Mouse (Mus musculus) testis, adult 2 months (tissue): ENCODE data around the gene Mgat5. TPM values are rescaled to one million over a fixed set of nuclear protein-coding genes. Genes with fewer than 3 reads are reported as not detected.

Source experiments
- H3K27ac ChIP-seq: fragments of 200-500 bp; 2 replicates; pipeline ENCODE4 v1.5.1; 2012; ENCODE audit warnings: low read depth, low read length; ENCODE audit not compliant: control insufficient read depth, insufficient read depth
- H3K27me3 ChIP-seq: fragments of 200-500 bp; 2 replicates; pipeline ENCODE4 v1.6.1; 2012; ENCODE audit warnings: mild to moderate bottlenecking, low read length, moderate library complexity; ENCODE audit not compliant: control insufficient read depth, insufficient read depth
- H3K36me3 ChIP-seq: fragments of 200-500 bp; 2 replicates; pipeline ENCODE4 v1.6.1; 2012; ENCODE audit warnings: mild to moderate bottlenecking, low read length; ENCODE audit not compliant: control insufficient read depth, insufficient read depth
- H3K4me1 ChIP-seq: fragments of 200-500 bp; 2 replicates; pipeline ENCODE4 v1.6.1; 2012; ENCODE audit warnings: low read length; ENCODE audit not compliant: control insufficient read depth, insufficient read depth
- H3K4me3 ChIP-seq: fragments of 200-500 bp; 2 replicates; pipeline ENCODE4 v1.5.1; 2012; ENCODE audit warnings: low read depth, mild to moderate bottlenecking, low read length, moderate library complexity, mixed read lengths; ENCODE audit not compliant: control insufficient read depth
- CTCF ChIP-seq: fragments of 200-500 bp; IDR thresholded peaks from 2 replicates; pipeline ENCODE4 v1.5.1; 2012; ENCODE audit warnings: low read depth, mild to moderate bottlenecking, inconsistent platforms, low read length, moderate library complexity; ENCODE audit not compliant: control insufficient read depth, insufficient read depth, insufficient replicate concordance
- POLR2A ChIP-seq: fragments of 200-500 bp; IDR thresholded peaks from 2 replicates; pipeline ENCODE4 v1.6.1; 2012; ENCODE audit warnings: low read depth, mild to moderate bottlenecking, inconsistent platforms, low read length, moderate library complexity; ENCODE audit not compliant: control insufficient read depth
- polyA plus RNA-seq: library from polyadenylated mRNA; depleted of rRNA; stranded (reverse); fragments of >200 nt; gene quantifications from 2 replicates; pipeline ENCODE4 v1.2.3, GENCODE M21; 2012

The Mgat5 gene
- polyA plus RNA-seq, 1 experiment = 16.2 TPM

DNA sequence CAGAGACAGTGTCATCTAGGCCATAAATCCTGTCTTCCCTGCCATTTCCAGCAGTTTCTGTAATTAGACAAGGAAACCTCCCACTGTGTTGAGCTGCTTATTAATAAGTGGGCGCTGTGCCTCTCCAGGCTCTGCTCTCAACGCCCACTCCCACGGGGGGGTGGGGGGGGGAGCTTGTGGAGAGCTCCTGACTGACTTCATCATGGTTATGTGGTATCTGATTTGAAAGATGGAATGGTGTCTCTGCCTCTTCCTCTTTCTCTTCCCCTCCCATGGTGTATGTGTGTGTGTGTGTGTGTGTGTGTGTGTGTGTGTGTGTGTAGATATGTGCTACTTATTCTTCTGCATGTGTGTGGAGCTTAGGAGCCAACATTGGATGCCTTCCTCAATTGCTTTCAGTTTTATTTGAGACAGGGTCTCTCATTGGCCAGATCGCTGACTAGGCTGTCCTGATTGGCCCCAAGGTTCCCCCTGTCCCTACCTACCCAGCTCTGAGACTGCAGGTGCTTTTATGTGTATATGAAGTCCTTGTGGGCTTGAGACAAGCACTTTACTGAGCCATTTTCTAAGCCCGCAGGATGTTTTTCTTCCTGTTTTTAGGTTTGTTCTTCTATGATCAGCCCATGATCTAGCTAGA lies 117.5 kb downstream of the Mgat5 start:
- no peak overlapping the region for H3K27ac ChIP-seq
- no peaks in the 10 kb centered on the region; the same call in 1 of the 2 replicates for H3K36me3 ChIP-seq
- no peaks in the 10 kb centered on the region for H3K4me1 ChIP-seq
- no peaks in the 10 kb centered on the region for H3K27me3 ChIP-seq
- no peak overlapping the region for H3K4me3 ChIP-seq
- TF ChIP-seq POLR2A (no peak), CTCF (no peak)

GRCm38 (mm10) chr1:127325601-127326198 lies 120.9 kb downstream of the Mgat5 start:
- no peak for TF ChIP-seq CTCF
- Histone ChIP-seq H3K36me3 (no peaks in the 10 kb centered on the region; the same call in 1 of the 2 replicates), H3K4me1 (no peaks in the 10 kb centered on the region), H3K27me3 (no peaks in the 10 kb centered on the region), H3K27ac (no peak overlapping the region), H3K4me3 (no peak overlapping the region)

GRCm38 (mm10) chr1:127327773-127328172 lies 123.0 kb downstream of the Mgat5 start:
- H3K4me3 ChIP-seq = no peak overlapping the region
- no peaks in the 10 kb centered on the region for H3K4me1 ChIP-seq
- TF ChIP-seq CTCF (no peak), POLR2A (no peak)
- H3K27me3 ChIP-seq = no peaks in the 10 kb centered on the region
- no peak overlapping the region for H3K27ac ChIP-seq
- H3K36me3 ChIP-seq = no peaks in the 10 kb centered on the region; the same call in 1 of the 2 replicates

GRCm38 (mm10) chr1:127328354-127328875 lies 123.6 kb downstream of the Mgat5 start:
- H3K4me1 ChIP-seq = no peaks in the 10 kb centered on the region
- TF ChIP-seq POLR2A = no peak
- no peak for TF ChIP-seq CTCF

GRCm38 (mm10) chr1:127329810-127330209 lies 125.0 kb downstream of the Mgat5 start:
- TF ChIP-seq CTCF (no peak), POLR2A (no peak)
- H3K4me3 ChIP-seq = no peak overlapping the region
- no peaks in the 10 kb centered on the region for H3K36me3 ChIP-seq
- H3K27me3 ChIP-seq = no peaks in the 10 kb centered on the region
- no peaks in the 10 kb centered on the region for H3K4me1 ChIP-seq
- H3K27ac ChIP-seq = no peak overlapping the region

More at GRCm38 (mm10) chr1:127328354-127328875, 123.6 kb downstream of the Mgat5 start:
- Histone ChIP-seq H3K27me3 (no peaks in the 10 kb centered on the region), H3K4me3 (no peak overlapping the region), H3K27ac (no peak overlapping the region), H3K36me3 (no peaks in the 10 kb centered on the region)

- TF ChIP-seq POLR2A (no peak), CTCF (no peak)
- no peaks in the 10 kb centered on the region for H3K27me3 ChIP-seq
- no peaks in the 10 kb centered on the region for H3K36me3 ChIP-seq
- H3K4me1 ChIP-seq = no peaks in the 10 kb centered on the region; the same call in 1 of the 2 replicates
- no peak overlapping the region for H3K27ac ChIP-seq
- no peak overlapping the region for H3K4me3 ChIP-seq
These were observed 132.9 kb downstream of the Mgat5 start for GRCm38 (mm10) chr1:127337740-127338139.

DNA sequence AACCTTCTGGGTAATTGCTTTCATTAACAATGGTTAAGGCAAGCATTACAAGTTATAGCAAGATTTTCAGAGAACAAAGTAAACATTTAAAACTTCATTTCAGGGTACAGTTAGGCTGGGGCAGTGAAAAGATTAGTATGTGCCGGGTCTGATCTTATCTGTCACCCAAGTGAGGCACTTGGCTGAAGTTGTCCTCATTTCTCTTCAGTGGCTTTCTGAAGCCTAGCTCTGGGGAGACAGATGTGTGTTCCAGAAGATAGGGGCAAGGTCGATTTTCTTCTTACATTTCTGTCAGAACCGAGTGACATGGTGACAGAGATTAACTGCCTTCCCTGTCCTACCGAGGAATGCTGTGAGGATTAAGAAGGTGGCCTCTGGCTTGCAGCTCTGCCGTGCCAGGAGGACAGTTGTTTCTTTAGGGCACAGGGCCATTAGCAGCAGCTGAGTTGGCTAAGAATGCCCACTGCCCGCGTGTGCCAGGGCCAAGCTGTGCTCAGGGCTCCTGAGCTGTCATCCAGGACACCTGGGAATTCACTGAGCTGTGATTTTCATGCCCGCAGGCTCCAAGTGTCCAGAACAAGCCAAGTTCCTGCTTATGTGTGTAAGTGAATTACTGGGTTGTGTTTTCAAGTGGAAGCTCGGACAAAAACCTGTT lies 134.1 kb downstream of the Mgat5 start:
- TF ChIP-seq POLR2A = no peak
- Histone ChIP-seq H3K27me3 (no peaks in the 10 kb centered on the region), H3K4me3 (no peak overlapping the region), H3K27ac (no peak overlapping the region; the same call in 1 of the 2 replicates), H3K4me1 (no peaks in the 10 kb centered on the region; the same call in 1 of the 2 replicates), H3K36me3 (no peaks in the 10 kb centered on the region)
